Mouse (Mus musculus) ES-E14 (cell line): ENCODE results near the gene Gamt.

ENCODE experiments used
- CHD2 ChIP-seq: IDR thresholded peaks from 2 replicates; pipeline ENCODE4 v1.6.1; 2014; ENCODE audit warnings: mild to moderate bottlenecking, low read depth, low read length, inconsistent platforms
- HCFC1 ChIP-seq: IDR thresholded peaks from 2 replicates; pipeline ENCODE4 v1.6.1; 2012; ENCODE audit warnings: low read length, inconsistent platforms, borderline replicate concordance; ENCODE audit not compliant: insufficient read depth
- MAFK ChIP-seq: IDR thresholded peaks from 2 replicates; pipeline ENCODE4 v1.6.1; 2014; ENCODE audit warnings: mild to moderate bottlenecking, low read depth, low read length, inconsistent platforms; ENCODE audit not compliant: insufficient read depth
- ZC3H11A ChIP-seq: IDR thresholded peaks from 2 replicates; pipeline ENCODE4 v1.6.1; 2012; ENCODE audit warnings: low read depth, mild to moderate bottlenecking, inconsistent platforms, low read length, borderline replicate concordance
- ZNF384 ChIP-seq: IDR thresholded peaks from 2 replicates; pipeline ENCODE4 v1.6.1; 2012; ENCODE audit warnings: low read depth, low read length, inconsistent platforms

DNA sequence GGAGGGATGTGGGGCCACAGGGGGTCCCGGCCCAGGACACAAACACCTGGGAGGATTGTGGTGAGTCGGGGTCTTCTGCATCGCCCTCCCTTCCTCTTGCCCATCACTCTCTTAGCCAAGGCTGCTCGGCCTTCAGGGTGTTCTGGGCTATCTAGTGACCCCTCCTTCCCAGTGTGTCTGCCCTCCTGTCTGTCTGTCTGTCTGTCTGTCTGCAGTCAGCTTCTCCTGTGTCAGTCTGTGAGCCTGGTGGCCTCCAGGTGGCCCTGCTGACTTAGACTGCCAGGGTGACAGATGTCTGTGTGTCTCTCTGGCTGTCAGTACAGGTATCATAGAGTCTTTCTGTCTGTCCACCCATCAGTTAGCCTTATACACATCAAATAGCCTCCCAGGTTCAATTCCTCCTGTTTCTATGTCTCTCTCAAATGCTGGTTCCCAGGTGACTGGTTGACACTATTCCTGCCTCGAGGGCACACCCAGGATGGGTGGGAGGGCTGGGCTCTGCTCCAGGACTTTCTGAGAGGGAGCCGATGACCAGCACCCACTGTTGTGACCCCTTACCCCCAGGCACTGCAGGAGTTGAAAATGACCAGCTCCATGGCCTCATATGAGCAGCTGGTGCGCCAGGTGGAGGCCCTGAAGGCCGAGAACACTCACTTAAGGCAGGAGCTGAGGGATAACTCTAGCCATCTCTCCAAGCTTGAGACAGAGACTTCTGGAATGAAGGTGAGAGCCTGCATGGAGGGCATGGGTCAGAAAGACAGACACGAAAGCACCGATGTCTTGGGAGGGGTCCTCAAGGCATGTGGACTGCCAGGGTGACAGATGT lies 40.7 kb upstream of the Gamt start:
- TF ChIP-seq ZNF384 = no peak
- no peak for TF ChIP-seq HCFC1
- no peak for TF ChIP-seq MAFK
- no peak for TF ChIP-seq CHD2
- TF ChIP-seq ZC3H11A = no peak
